In genomic region chr10:111539724-111540324, GRCm38 (mm10) we compare ENCODE assay signal across 8 mouse cellular contexts. TPM values are rescaled to one million over a fixed set of nuclear protein-coding genes. Genes with fewer than 3 reads are reported as not detected.
A peak's percentile ranks its signal among the peaks of the same experiment; 100 is the strongest.
DNase-seq lines count a peak whose midpoint lies in the region; ATAC-seq and TF ChIP-seq lines count a peak whose summit lies in the region.

No protein-coding gene starts in this region.

- no peak for TF ChIP-seq CTCF in testis, adult 2 months (IDR thresholded peaks at IDR 0.05; ENCODE audit: control insufficient read depth, insufficient read depth, insufficient replicate concordance, low read depth, low read length)

- no peak for DNase-seq in testis, postnatal 10 days (ENCODE audit: low spot score)
- DNase-seq in forebrain, embryonic 11.5 days (ENCODE audit: low spot score): peak; percentile 63
- DNase-seq in heart, postnatal 4 days: peak; percentile 36
- DNase-seq in layer of hippocampus, adult 8-10 months (ENCODE audit: low spot score in 2 of 2): peak; percentile 55 to 57
- peak; percentile 80 for DNase-seq in lung, postnatal 25 days (ENCODE audit: low spot score)
- peak; percentile 54 for DNase-seq in splenic B cell, adult 2 months (ENCODE audit: low read depth, low spot score)
- no peak for DNase-seq in adrenal gland, adult 18-20 months (ENCODE audit: low spot score in 2 of 2)

- no peak overlapping the region for H3K4me2 ChIP-seq in forebrain, embryonic 11.5 days (ENCODE audit: low read depth, low read length, severe bottlenecking)

- H3K27me3 ChIP-seq in testis, adult 2 months (ENCODE audit: control insufficient read depth, insufficient read depth, low read length): no peaks in the 10 kb centered on the region
- no peaks in the 10 kb centered on the region; the same call in 1 of the 2 replicates for H3K27me3 ChIP-seq in forebrain, embryonic 11.5 days (ENCODE audit: control insufficient read depth, insufficient read depth, low read length)
- no peaks in the 10 kb centered on the region for H3K27me3 ChIP-seq in splenic B cell, adult 2 months (ENCODE audit: control insufficient read depth, insufficient read depth, low read length, poor library complexity, severe bottlenecking)

- H3K9ac ChIP-seq in forebrain, embryonic 11.5 days (ENCODE audit: low read length): no peak overlapping the region

- H3K4me1 ChIP-seq in testis, adult 2 months (ENCODE audit: control insufficient read depth, insufficient read depth, low read length): peaks cover 6% of the 10 kb centered on the region
- H3K4me1 ChIP-seq in forebrain, embryonic 11.5 days (replicated peaks; ENCODE audit: control insufficient read depth, insufficient read depth, low read length): no peaks in the 10 kb centered on the region; the same call in 1 of the 2 replicates

- H3K36me3 ChIP-seq in testis, adult 2 months (ENCODE audit: control insufficient read depth, insufficient read depth, low read length): no peaks in the 10 kb centered on the region
- H3K36me3 ChIP-seq in forebrain, embryonic 11.5 days (ENCODE audit: control insufficient read depth, insufficient read depth, low read length): no peaks in the 10 kb centered on the region
- no peaks in the 10 kb centered on the region for H3K36me3 ChIP-seq in splenic B cell, adult 2 months (ENCODE audit: control insufficient read depth, insufficient read depth, low read length, poor library complexity, severe bottlenecking)

- no peaks in the 10 kb centered on the region for H3K9me3 ChIP-seq in forebrain, embryonic 11.5 days (ENCODE audit: control insufficient read depth, low read length)

- WGBS in forebrain, embryonic 11.5 days: 35% methylated on average over 9 of the region's 9 CpGs

- no peak for TF ChIP-seq POLR2A in testis, adult 2 months (IDR thresholded peaks at IDR 0.05; ENCODE audit: control insufficient read depth, low read depth, low read length)

- no peak overlapping the region for H3K27ac ChIP-seq in testis, adult 2 months (ENCODE audit: control insufficient read depth, insufficient read depth, low read depth, low read length)
- H3K27ac ChIP-seq in forebrain, embryonic 11.5 days (ENCODE audit: low read depth, low read length): no peak overlapping the region

- peak overlapping the region; percentile 21; the same call in 1 of the 2 replicates for H3K4me3 ChIP-seq in testis, adult 2 months (ENCODE audit: control insufficient read depth, low read depth, low read length)
- no peak overlapping the region for H3K4me3 ChIP-seq in forebrain, embryonic 11.5 days (ENCODE audit: low read depth, low read length)

- peak; percentile 72 for ATAC-seq in forebrain, embryonic 11.5 days (replicated peaks; ENCODE audit: low FRiP score)

RNA-seq across cellular contexts. Expression of gene Phlda1, which starts 33.7 kb away (rescaled TPM):
- 0.28 and 1.2 TPM in 2 replicates for polyA plus RNA-seq in testis, adult 2 months (2012; rRNA removed)
- 12.5 and 13.1 TPM in 2 replicates for polyA plus RNA-seq in forebrain, embryonic 11.5 days (2014; fragmentation: Nextera tagmentation; extraction: Ambion mirVana)
- total RNA-seq in heart, postnatal 4 days (2021): 10 to 100 TPM; 33.7 to 35.1 TPM
- 10 to 100 TPM; 18.7 to 22.0 (median 20.2) TPM for total RNA-seq in layer of hippocampus, adult 8-10 months (2022)
- total RNA-seq in adrenal gland, adult 18-20 months (2021): 10 to 100 TPM; 47.8 to 82.2 TPM

Comparison
In these comparisons a context has a peak if more than half of its experiments do, and no peak if none do; other contexts are left out.
1. DNase-seq: peak in forebrain, embryonic 11.5 days (single experiment), heart, postnatal 4 days (single experiment), layer of hippocampus, adult 8-10 months (2 of 2), lung, postnatal 25 days (single experiment) and splenic B cell, adult 2 months (single experiment); none in testis, postnatal 10 days (single experiment) and adrenal gland, adult 18-20 months (0 of 2).